Mouse (Mus musculus) liver, postnatal 0 days (tissue): Measurements from ENCODE around the gene Polr1c. TPM values are rescaled to one million over a fixed set of nuclear protein-coding genes. Genes with fewer than 3 reads are reported as not detected.

ENCODE experiments used
- ATAC-seq: fragments of 200-750 bp; cut with Nextera tagmentation; 2 replicates; pipeline ENCODE4 v1.8.0; 2017; ENCODE audit warnings: mild to moderate bottlenecking, moderate library complexity
- DNase-seq: peaks from one replicate; pipeline ENCODE4 v3.0.0-alpha.2; 2016
- H3K27ac ChIP-seq: fragments of 300-500 bp; sonication (generic); 2 replicates; pipeline ENCODE4 v1.5.1; 2014; ENCODE audit warnings: antibody characterized with exemption, moderate library complexity, mild to moderate bottlenecking, low read depth
- H3K27me3 ChIP-seq: fragments of 300-500 bp; sonication (generic); 2 replicates; pipeline ENCODE4 v1.6.1; 2014; ENCODE audit warnings: low read length, control low read depth, mixed read lengths; ENCODE audit not compliant: insufficient read depth
- H3K36me3 ChIP-seq: fragments of 300-500 bp; sonication (generic); replicated peaks from 2 replicates; pipeline ENCODE4 v1.6.1; 2014; ENCODE audit warnings: mild to moderate bottlenecking, control low read depth, low read length, moderate library complexity, mixed read lengths; ENCODE audit not compliant: insufficient read depth
- H3K4me1 ChIP-seq: fragments of 300-500 bp; sonication (generic); 2 replicates; pipeline ENCODE4 v1.6.1; 2014; ENCODE audit warnings: antibody characterized with exemption, mild to moderate bottlenecking, control low read depth; ENCODE audit not compliant: insufficient read depth
- H3K4me2 ChIP-seq: fragments of 300-500 bp; sonication (generic); 2 replicates; pipeline ENCODE4 v1.6.1; 2014; ENCODE audit warnings: low read depth, mild to moderate bottlenecking, low read length, moderate library complexity, mixed read lengths
- H3K4me3 ChIP-seq: fragments of 300-500 bp; sonication (generic); 2 replicates; pipeline ENCODE4 v1.5.1; 2014; ENCODE audit warnings: low read depth, low read length
- H3K9ac ChIP-seq: fragments of 300-500 bp; sonication (generic); replicated peaks from 2 replicates; pipeline ENCODE4 v1.6.1; 2014; ENCODE audit warnings: mild to moderate bottlenecking, moderate library complexity
- H3K9me3 ChIP-seq: fragments of 300-500 bp; sonication (generic); 2 replicates; pipeline ENCODE4 v1.6.1; 2016; ENCODE audit warnings: mild to moderate bottlenecking, control low read depth, low read length, mixed read lengths
- CTCF ChIP-seq: sonication (generic); IDR thresholded peaks from 2 replicates; pipeline ENCODE4 v1.5.1; 2016; ENCODE audit warnings: antibody characterized with exemption, low read depth
- EP300 ChIP-seq: IDR thresholded peaks from 2 replicates; pipeline ENCODE4 v1.6.1; 2016; ENCODE audit warnings: antibody characterized with exemption, low read depth, mild to moderate bottlenecking
- WGBS: fragments of 180-500 bp; shearing (Covaris S2); extraction: QIAGEN DNeasy Blood & Tissue Kit; methylation state at CpG from one replicate; pipeline ENCODE4 v1.1.7; 2014; ENCODE audit not compliant: insufficient replicate concordance; 5-methylcytosine and 5-hydroxymethylcytosine counted together
- polyA plus RNA-seq: library from polyadenylated mRNA; unstranded; fragments of >200 nt; fragmentation: Nextera tagmentation; extraction: Ambion mirVana; gene quantifications from 2 replicates; pipeline ENCODE4 v1.2.1, GENCODE M21; 2015

Gene Polr1c
- polyA plus RNA-seq, 1 experiment from 2014 or later = 23.9 TPM

DNA sequence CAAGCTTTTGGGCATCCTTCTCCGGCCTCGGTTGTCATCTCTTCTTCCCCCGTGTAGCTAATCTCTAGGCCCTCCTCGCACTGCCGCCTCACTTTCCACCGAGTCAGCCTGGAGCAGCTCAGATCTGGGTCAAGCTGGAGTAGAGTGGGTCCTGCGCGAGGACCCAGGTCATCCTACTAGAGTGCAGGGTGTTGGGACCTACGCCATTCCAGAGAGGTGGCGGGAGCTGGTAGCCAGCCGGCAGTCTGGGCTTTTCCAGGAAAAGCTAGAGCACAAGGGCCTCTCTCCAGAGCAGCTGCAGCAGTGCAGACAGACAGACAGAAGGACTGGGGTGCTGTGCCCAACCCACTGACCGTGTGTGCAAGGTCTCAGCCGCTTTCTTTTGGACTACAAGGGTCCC, 5.6 kb downstream of the Polr1c start:
- H3K4me1 ChIP-seq = peaks cover 7% of the 10 kb centered on the region
- TF ChIP-seq CTCF (no peak), EP300 (no peak)
- DNase-seq (no peak), ATAC-seq (no peak)
- H3K27me3 ChIP-seq = no peaks in the 10 kb centered on the region
- 89% methylated on average over 13 of the region's 13 CpGs for WGBS
- H3K9ac ChIP-seq = no peak overlapping the region
- H3K9me3 ChIP-seq = no peaks in the 10 kb centered on the region
- H3K27ac ChIP-seq = no peak overlapping the region
- H3K36me3 ChIP-seq = peaks cover 78% of the 10 kb centered on the region
- no peak overlapping the region for H3K4me2 ChIP-seq
- no peak overlapping the region for H3K4me3 ChIP-seq

DNA sequence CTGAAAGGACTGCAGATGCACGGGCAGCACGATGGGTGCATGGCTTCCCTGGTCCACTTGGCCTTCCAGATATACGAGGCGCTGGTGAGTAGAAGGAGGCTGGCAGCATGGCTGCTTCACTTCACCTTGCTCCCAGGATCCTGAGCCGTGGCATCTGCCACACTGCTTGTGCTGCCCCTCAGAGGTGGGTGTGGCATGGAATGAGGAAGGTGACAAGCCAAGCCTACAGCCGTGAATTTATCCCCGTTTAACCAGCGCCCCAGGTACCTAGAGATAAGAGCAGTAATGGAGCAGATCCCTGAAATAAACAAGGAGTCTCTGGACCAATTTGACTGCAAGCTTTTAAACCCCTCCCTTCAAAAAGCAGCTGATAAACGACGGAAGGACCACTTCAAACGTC, 6.4 kb downstream of the Polr1c start:
- WGBS = 79% methylated on average over 11 of the region's 11 CpGs
- Histone ChIP-seq H3K36me3 (peaks cover 86% of the 10 kb centered on the region), H3K4me2 (no peak overlapping the region)

GRCm38 (mm10) chr17:46239516-46240114, 8.2 kb downstream of the Polr1c start:
- no peak overlapping the region for H3K9ac ChIP-seq
- no peak overlapping the region for H3K4me2 ChIP-seq
- no peak overlapping the region for H3K27ac ChIP-seq
- no peak for ATAC-seq
- H3K27me3 ChIP-seq = no peaks in the 10 kb centered on the region
- no peak for TF ChIP-seq CTCF
- no peak for TF ChIP-seq EP300
- WGBS = 83% methylated on average over 15 of the region's 15 CpGs
- H3K4me3 ChIP-seq = no peak overlapping the region
- no peaks in the 10 kb centered on the region for H3K9me3 ChIP-seq
- H3K4me1 ChIP-seq = no peaks in the 10 kb centered on the region
- DNase-seq = no peak
- H3K36me3 ChIP-seq = peaks cover 79% of the 10 kb centered on the region

More for the DNA sequence above, 6.4 kb downstream of the Polr1c start:
- no peak overlapping the region for H3K4me3 ChIP-seq
- no peaks in the 10 kb centered on the region for H3K4me1 ChIP-seq
- no peak overlapping the region for H3K9ac ChIP-seq
- H3K9me3 ChIP-seq = no peaks in the 10 kb centered on the region
- TF ChIP-seq EP300 (no peak), CTCF (no peak)
- ATAC-seq (no peak), DNase-seq (no peak)
- no peak overlapping the region for H3K27ac ChIP-seq
- no peaks in the 10 kb centered on the region for H3K27me3 ChIP-seq

- no peaks in the 10 kb centered on the region for H3K9me3 ChIP-seq
- H3K4me3 ChIP-seq = no peak overlapping the region
- 67% methylated on average over 5 of the region's 5 CpGs for WGBS
- H3K4me1 ChIP-seq = no peaks in the 10 kb centered on the region
- H3K4me2 ChIP-seq = no peak overlapping the region
- H3K36me3 ChIP-seq = peaks cover 77% of the 10 kb centered on the region
- no peaks in the 10 kb centered on the region for H3K27me3 ChIP-seq
- H3K9ac ChIP-seq = no peak overlapping the region
- H3K27ac ChIP-seq = no peak overlapping the region
- DNase-seq = no peak
- TF ChIP-seq CTCF (no peak), EP300 (no peak)
- no peak for ATAC-seq
Measured at GRCm38 (mm10) chr17:46237480-46237879, 10.4 kb downstream of the Polr1c start.

GRCm38 (mm10) chr17:46237079-46237478, 10.8 kb downstream of the Polr1c start:
- H3K4me1 ChIP-seq = no peaks in the 10 kb centered on the region

DNA sequence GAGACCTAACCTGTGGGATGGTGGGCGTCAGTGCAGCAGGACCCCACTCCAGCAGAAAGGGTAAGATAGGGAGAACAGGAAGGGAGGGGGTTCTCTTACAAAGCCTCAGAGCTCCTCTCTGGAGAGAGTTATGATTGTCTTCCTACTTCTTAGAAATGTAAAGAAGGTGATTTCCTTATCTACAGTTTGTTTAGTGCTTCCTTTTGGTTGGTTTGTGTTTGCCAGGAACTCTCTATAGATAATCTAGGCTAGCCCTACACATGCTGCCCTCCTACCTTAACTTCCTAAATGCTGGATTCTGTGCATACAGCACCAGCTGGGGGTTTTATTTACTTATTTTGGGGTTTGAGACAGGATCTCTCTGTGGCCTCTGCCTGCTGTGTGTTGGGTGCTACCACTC, 11.8 kb downstream of the Polr1c start:
- Histone ChIP-seq H3K36me3 (peaks cover 71% of the 10 kb centered on the region), H3K27ac (no peak overlapping the region), H3K4me3 (no peak overlapping the region), H3K4me2 (no peak overlapping the region), H3K9ac (no peak overlapping the region), H3K27me3 (no peaks in the 10 kb centered on the region), H3K4me1 (no peaks in the 10 kb centered on the region), H3K9me3 (no peaks in the 10 kb centered on the region)
- TF ChIP-seq EP300 (no peak), CTCF (no peak)
- WGBS = 75% methylated on average over 1 of the region's 1 CpGs
- ATAC-seq (no peak), DNase-seq (no peak)

More at GRCm38 (mm10) chr17:46237079-46237478, 10.8 kb downstream of the Polr1c start:
- H3K4me2 ChIP-seq = no peak overlapping the region
- no peaks in the 10 kb centered on the region for H3K27me3 ChIP-seq
- H3K27ac ChIP-seq = no peak overlapping the region
- no peak for TF ChIP-seq CTCF
- no peak for TF ChIP-seq EP300
- H3K36me3 ChIP-seq = peaks cover 73% of the 10 kb centered on the region
- ATAC-seq (peak; percentile 50), DNase-seq (no peak)
- no peak overlapping the region for H3K9ac ChIP-seq
- no peaks in the 10 kb centered on the region for H3K9me3 ChIP-seq
- H3K4me3 ChIP-seq = no peak overlapping the region
- WGBS = 58% methylated on average over 6 of the region's 6 CpGs

GRCm38 (mm10) chr17:46227576-46227975, 20.3 kb downstream of the Polr1c start:
- Histone ChIP-seq H3K4me3 (no peak overlapping the region), H3K9ac (no peak overlapping the region), H3K36me3 (peaks cover 81% of the 10 kb centered on the region), H3K27ac (no peak overlapping the region), H3K4me1 (no peaks in the 10 kb centered on the region), H3K9me3 (no peaks in the 10 kb centered on the region), H3K4me2 (no peak overlapping the region), H3K27me3 (no peaks in the 10 kb centered on the region)
- TF ChIP-seq CTCF = no peak
- no peak for ATAC-seq
- no peak for DNase-seq
- 82% methylated on average over 7 of the region's 7 CpGs for WGBS
